Mouse (Mus musculus) liver, embryonic 15.5 days (tissue): Measurements from ENCODE around the gene Dagla. TPM values are rescaled to one million over a fixed set of nuclear protein-coding genes. Genes with fewer than 3 reads are reported as not detected.

Source experiments
- ATAC-seq: fragments of 200-750 bp; cut with Nextera tagmentation; 2 replicates; pipeline ENCODE4 v1.8.0; 2017; ENCODE audit warnings: moderate number of reproducible peaks, mild to moderate bottlenecking, moderate library complexity; ENCODE audit not compliant: insufficient read depth
- H3K27ac ChIP-seq: fragments of 300-500 bp; sonication (generic); replicated peaks from 2 replicates; pipeline ENCODE4 v1.5.1; 2015; ENCODE audit warnings: mild to moderate bottlenecking, inconsistent platforms
- H3K27me3 ChIP-seq: fragments of 300-500 bp; sonication (generic); 2 replicates; pipeline ENCODE4 v1.6.1; 2015; ENCODE audit warnings: mild to moderate bottlenecking, inconsistent platforms
- H3K36me3 ChIP-seq: fragments of 300-500 bp; sonication (generic); replicated peaks from 2 replicates; pipeline ENCODE4 v1.6.1; 2015; ENCODE audit warnings: moderate library complexity, mild to moderate bottlenecking, inconsistent platforms
- H3K4me1 ChIP-seq: fragments of 300-500 bp; sonication (generic); replicated peaks from 2 replicates; pipeline ENCODE4 v1.6.1; 2015; ENCODE audit warnings: inconsistent platforms
- H3K4me2 ChIP-seq: fragments of 300-500 bp; sonication (generic); 2 replicates; pipeline ENCODE4 v1.6.1; 2015; ENCODE audit warnings: moderate library complexity, mild to moderate bottlenecking, inconsistent platforms
- H3K4me3 ChIP-seq: fragments of 300-500 bp; sonication (generic); replicated peaks from 2 replicates; pipeline ENCODE4 v1.5.1; 2015; ENCODE audit warnings: mild to moderate bottlenecking, inconsistent platforms
- H3K9ac ChIP-seq: fragments of 300-500 bp; sonication (generic); 2 replicates; pipeline ENCODE4 v1.6.1; 2015; ENCODE audit warnings: moderate library complexity, mild to moderate bottlenecking, inconsistent platforms
- H3K9me3 ChIP-seq: fragments of 300-500 bp; sonication (generic); replicated peaks from 2 replicates; pipeline ENCODE4 v1.6.1; 2016; ENCODE audit warnings: inconsistent platforms
- whole genome bisulfite sequencing: fragments of 180-500 bp; shearing (Covaris S2); methylation state at CpG from one replicate; pipeline ENCODE4 v1.1.7; 2015; ENCODE audit warnings: mixed read lengths; ENCODE audit not compliant: insufficient replicate concordance; 5-methylcytosine and 5-hydroxymethylcytosine counted together
- polyA plus RNA-seq: library from polyadenylated mRNA; unstranded; fragments of >200 nt; fragmentation: Nextera tagmentation; extraction: Ambion mirVana; gene quantifications from 2 replicates; pipeline ENCODE4 v1.2.1, GENCODE M21; 2015

Gene Dagla
- polyA plus RNA-seq, 1 experiment from 2014 or later = 0.22 TPM

DNA sequence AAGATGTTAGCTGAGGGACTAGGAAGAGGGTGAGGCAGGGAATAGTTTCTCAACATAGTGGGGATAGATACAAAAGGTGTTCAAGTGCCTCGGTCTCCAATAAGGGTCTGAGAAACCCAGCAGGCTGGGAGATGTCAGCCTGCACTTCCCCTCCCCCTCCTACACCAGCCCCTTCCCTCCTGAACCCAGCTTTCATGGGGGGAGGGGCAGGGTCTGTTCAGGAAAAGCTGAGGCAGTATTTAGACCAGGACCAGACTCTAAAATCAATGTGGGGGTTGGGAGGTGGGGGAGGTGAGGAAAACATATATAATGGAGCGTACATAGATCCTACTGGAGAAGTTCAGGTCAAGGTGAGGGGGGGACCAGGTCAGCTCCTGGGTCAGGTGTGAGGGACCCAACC, 65.3 kb downstream of the Dagla start:
- Histone ChIP-seq H3K4me3 (peak overlapping the region; percentile 55), H3K27me3 (peaks cover 23% of the 10 kb centered on the region), H3K4me1 (peaks cover 47% of the 10 kb centered on the region), H3K9me3 (no peaks in the 10 kb centered on the region), H3K9ac (no peak overlapping the region), H3K4me2 (peak overlapping the region; percentile 81), H3K36me3 (no peaks in the 10 kb centered on the region), H3K27ac (no peak overlapping the region)
- WGBS = 25% methylated on average over 2 of the region's 2 CpGs
- no peak for ATAC-seq

DNA sequence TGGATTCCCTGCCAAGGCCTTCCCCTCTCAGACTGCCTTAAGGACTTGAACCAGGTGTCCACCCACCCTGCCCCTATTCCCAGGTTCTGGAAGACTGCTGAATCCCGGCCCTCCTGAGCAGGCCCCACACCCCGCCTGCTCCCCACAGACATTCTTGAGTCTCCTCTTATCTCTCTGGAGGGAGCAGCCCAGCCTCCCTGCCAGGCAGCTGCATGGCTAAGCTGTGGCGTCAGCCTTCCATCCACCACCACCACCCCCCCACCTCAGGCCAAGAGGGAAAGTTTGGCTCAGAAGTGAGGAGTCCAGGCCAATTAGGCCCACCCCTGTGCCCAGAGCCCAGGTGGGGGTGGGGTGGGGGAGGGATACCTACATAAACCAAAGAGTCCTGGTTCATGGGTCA, 66.2 kb downstream of the Dagla start:
- H3K27me3 ChIP-seq = peaks cover 23% of the 10 kb centered on the region
- no peak overlapping the region for H3K27ac ChIP-seq
- H3K36me3 ChIP-seq = no peaks in the 10 kb centered on the region
- peaks cover 47% of the 10 kb centered on the region for H3K4me1 ChIP-seq
- no peak overlapping the region; the same call in 1 of the 2 replicates for H3K4me3 ChIP-seq
- ATAC-seq = no peak
- WGBS = 11% methylated on average over 3 of the region's 3 CpGs
- peak overlapping the region; percentile 81 for H3K4me2 ChIP-seq
- H3K9ac ChIP-seq = no peak overlapping the region
- H3K9me3 ChIP-seq = no peaks in the 10 kb centered on the region

DNA sequence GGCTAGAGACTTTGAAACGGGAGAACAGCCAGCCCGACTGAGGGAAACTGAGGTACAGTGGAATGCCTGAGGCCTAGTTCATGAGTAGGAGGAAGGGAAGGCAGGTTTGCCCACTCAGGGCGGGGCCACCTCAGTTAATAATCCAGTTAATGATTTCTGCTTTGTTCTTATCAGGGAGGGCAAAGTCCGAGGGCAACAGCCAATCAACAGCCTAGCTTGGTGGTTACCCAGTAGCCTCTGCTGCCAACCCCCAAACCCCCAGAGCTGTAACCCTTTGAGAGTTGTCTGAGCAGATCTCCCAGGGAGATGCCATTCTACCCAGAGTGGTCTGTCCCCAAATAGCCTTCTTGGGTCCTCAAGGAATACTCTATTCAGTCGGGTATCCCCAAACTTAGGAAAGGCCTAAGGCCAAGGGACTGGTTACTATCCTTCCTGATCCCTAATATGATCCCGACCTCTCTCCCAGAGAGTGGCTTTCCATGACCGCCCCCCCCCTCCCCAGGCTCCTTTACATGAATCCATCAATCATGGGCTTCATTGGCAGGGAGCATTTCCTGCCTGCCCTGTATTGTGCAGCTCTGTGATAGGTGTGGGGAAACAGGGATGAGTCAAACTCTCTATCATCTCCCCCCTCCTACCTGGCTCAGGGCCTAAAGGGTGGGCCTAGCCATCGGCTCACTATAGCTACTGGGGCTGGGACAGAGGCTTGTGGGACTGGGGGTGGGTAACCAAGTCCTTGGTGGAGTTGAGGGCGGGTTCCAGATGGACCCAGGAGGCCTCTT, 68.7 kb downstream of the Dagla start:
- H3K36me3 ChIP-seq = no peaks in the 10 kb centered on the region
- peak; percentile 70 for ATAC-seq
- H3K27me3 ChIP-seq = peaks cover 21% of the 10 kb centered on the region
- peaks cover 47% of the 10 kb centered on the region for H3K4me1 ChIP-seq
- no peak overlapping the region for H3K4me3 ChIP-seq
- H3K27ac ChIP-seq = peak overlapping the region; percentile 59
- H3K9ac ChIP-seq = no peak overlapping the region
- H3K9me3 ChIP-seq = no peaks in the 10 kb centered on the region
- 36% methylated on average over 9 of the region's 9 CpGs for WGBS
- H3K4me2 ChIP-seq = peak overlapping the region; percentile 23; the same call in 1 of the 2 replicates

GRCm38 (mm10) chr19:10232327-10233017, 72.2 kb downstream of the Dagla start:
- Histone ChIP-seq H3K36me3 (no peaks in the 10 kb centered on the region), H3K9ac (no peak overlapping the region), H3K27me3 (peaks cover 2% of the 10 kb centered on the region; the same call in 1 of the 2 replicates), H3K4me2 (no peak overlapping the region), H3K27ac (no peak overlapping the region), H3K4me3 (no peak overlapping the region), H3K4me1 (peaks cover 16% of the 10 kb centered on the region), H3K9me3 (no peaks in the 10 kb centered on the region)
- no peak for ATAC-seq
- 41% methylated on average over 9 of the region's 9 CpGs for WGBS

GRCm38 (mm10) chr19:10231871-10232270, 72.8 kb downstream of the Dagla start:
- H3K9me3 ChIP-seq = no peaks in the 10 kb centered on the region
- H3K4me3 ChIP-seq = no peak overlapping the region
- peaks cover 13% of the 10 kb centered on the region for H3K4me1 ChIP-seq
- WGBS = 28% methylated on average over 5 of the region's 5 CpGs
- no peak overlapping the region for H3K4me2 ChIP-seq
- H3K27me3 ChIP-seq = peaks cover 2% of the 10 kb centered on the region; the same call in 1 of the 2 replicates
- no peak overlapping the region for H3K9ac ChIP-seq
- no peaks in the 10 kb centered on the region for H3K36me3 ChIP-seq
- H3K27ac ChIP-seq = no peak overlapping the region
- no peak for ATAC-seq

GRCm38 (mm10) chr19:10231016-10231415, 73.7 kb downstream of the Dagla start:
- H3K9me3 ChIP-seq = no peaks in the 10 kb centered on the region
- no peak overlapping the region for H3K27ac ChIP-seq
- no peak overlapping the region for H3K4me2 ChIP-seq
- no peaks in the 10 kb centered on the region for H3K36me3 ChIP-seq
- H3K27me3 ChIP-seq = peaks cover 2% of the 10 kb centered on the region; the same call in 1 of the 2 replicates
- peaks cover 17% of the 10 kb centered on the region for H3K4me1 ChIP-seq
- 44% methylated on average over 7 of the region's 7 CpGs for WGBS
- H3K4me3 ChIP-seq = no peak overlapping the region
- no peak overlapping the region for H3K9ac ChIP-seq
- no peak for ATAC-seq

DNA sequence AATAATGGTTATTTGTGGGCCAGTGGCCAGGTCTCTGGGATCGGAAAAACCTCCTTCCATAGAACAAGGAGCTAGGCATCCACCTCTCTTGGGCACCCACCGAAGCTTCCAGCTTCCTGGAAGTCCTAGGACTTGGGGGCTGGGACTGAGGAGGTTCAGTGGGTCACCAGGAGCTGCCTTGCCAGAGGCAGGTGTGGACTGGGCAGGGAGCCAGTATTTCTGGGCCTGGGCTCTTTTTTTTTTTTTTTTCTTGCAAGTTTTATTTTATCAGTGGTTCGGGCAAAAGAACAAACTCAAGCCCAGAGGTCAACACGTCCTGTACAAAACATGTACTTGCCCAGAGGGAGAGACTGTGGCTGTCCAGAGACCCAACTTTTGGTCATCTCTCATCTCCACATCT, 78.9 kb downstream of the Dagla start:
- H3K4me1 ChIP-seq = peaks cover 22% of the 10 kb centered on the region
- WGBS = 59% methylated on average over 4 of the region's 4 CpGs

DNA sequence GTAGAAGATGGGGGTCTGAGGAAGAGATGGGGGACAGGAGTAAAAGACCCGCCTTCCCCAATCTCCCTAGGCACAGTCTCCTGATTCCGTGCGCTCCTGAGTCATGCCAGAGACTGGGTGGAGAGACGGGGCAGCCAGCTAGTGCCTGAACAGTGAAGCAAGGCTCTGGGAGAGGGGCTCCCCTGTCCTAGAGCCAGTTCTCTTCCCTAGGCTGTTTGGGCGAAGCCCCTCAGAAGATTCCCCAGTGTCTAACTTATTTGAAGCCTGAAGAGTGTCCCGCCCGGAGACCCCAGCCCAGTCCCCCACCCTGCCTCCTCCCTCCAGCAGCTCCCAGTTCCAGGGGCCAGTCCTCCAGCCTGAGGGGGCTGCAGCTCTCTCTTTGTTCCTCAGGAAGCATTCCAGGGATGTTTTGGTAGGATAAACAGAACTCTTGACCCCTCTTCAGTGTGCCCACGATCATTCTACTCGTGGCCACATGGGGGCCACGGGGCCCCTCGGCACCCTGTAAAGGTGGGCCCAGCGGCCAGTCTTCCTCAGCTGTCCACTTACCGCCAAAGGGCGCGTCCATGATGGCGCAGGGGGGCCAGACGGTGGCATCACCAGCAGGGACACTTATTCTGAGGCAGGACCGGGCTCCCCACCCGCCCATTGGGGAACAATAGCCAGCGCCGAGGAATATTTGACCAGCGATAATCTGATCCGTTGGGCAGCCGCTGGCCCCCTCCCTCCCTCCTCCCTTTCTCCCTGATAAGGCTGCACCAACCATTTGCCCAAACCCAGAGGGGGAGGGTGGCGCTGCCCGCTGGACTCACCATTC, 79.8 kb downstream of the Dagla start:
- H3K27me3 ChIP-seq = 0 out of 2 replicates have a peak, but pooled peaks cover 2% of the 10 kb centered on the region
- H3K27ac ChIP-seq = no peak overlapping the region

More for the DNA sequence above, 78.9 kb downstream of the Dagla start:
- Histone ChIP-seq H3K36me3 (no peaks in the 10 kb centered on the region), H3K9me3 (no peaks in the 10 kb centered on the region), H3K27ac (no peak overlapping the region; the same call in 1 of the 2 replicates), H3K9ac (no peak overlapping the region), H3K4me3 (no peak overlapping the region), H3K27me3 (0 out of 2 replicates have a peak, but pooled peaks cover 2% of the 10 kb centered on the region), H3K4me2 (no peak overlapping the region)
- no peak for ATAC-seq

DNA sequence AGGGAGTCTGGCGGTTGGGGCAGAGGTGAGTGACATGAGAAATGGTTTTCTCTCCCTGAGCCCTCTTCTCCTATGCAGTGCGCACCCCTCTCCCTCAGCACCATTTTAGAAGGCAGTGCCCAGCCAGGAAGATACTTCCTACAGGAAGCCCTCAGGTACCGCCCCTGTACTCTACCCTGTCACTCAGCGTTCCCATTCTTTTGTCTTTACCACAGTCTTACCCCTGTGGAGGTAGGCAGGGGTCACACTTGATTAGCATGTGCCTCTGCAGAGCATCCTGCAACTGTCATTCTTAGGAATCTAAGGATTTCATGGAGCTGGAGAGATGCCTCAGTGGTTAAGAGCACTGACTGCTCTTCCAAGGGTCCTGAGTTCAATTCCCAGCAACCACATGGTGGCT, 81.1 kb downstream of the Dagla start:
- Histone ChIP-seq H3K4me3 (no peak overlapping the region), H3K27ac (no peak overlapping the region), H3K27me3 (0 out of 2 replicates have a peak, but pooled peaks cover 2% of the 10 kb centered on the region), H3K9ac (no peak overlapping the region), H3K9me3 (no peaks in the 10 kb centered on the region), H3K4me1 (peaks cover 22% of the 10 kb centered on the region), H3K36me3 (no peaks in the 10 kb centered on the region), H3K4me2 (no peak overlapping the region)
- ATAC-seq = no peak
- 41% methylated on average over 4 of the region's 4 CpGs for WGBS

More for the DNA sequence above, 79.8 kb downstream of the Dagla start:
- Histone ChIP-seq H3K4me2 (no peak overlapping the region), H3K9ac (no peak overlapping the region), H3K4me1 (peaks cover 22% of the 10 kb centered on the region), H3K9me3 (no peaks in the 10 kb centered on the region), H3K4me3 (no peak overlapping the region), H3K36me3 (no peaks in the 10 kb centered on the region)
- WGBS = 45% methylated on average over 26 of the region's 26 CpGs
- ATAC-seq = no peak

DNA sequence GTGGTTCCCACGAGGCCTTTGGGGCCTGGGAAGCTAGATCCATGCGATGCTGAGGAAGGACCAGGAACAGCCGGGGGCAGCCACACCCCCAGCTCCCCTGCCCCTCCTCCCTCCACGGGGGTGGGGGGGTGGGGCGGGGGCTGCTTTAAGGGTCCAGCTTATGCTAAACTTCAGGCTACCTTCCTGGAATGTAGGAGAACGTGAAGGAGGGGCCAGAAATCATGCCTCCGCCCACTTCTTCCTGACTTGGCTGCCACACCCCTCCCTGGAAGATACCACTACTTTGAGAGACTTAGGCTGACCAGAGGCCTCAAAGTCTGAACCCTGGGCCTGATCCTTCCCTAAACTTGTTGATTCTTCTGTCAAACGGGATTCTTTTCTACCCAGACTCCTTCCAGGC, 82.0 kb downstream of the Dagla start:
- Histone ChIP-seq H3K9me3 (no peaks in the 10 kb centered on the region), H3K27me3 (no peaks in the 10 kb centered on the region), H3K4me1 (peaks cover 22% of the 10 kb centered on the region), H3K4me3 (no peak overlapping the region), H3K9ac (no peak overlapping the region), H3K4me2 (no peak overlapping the region), H3K27ac (no peak overlapping the region), H3K36me3 (no peaks in the 10 kb centered on the region)
- 28% methylated on average over 8 of the region's 8 CpGs for WGBS
- ATAC-seq = no peak

GRCm38 (mm10) chr19:10221585-10221984, 83.1 kb downstream of the Dagla start:
- peaks cover 22% of the 10 kb centered on the region for H3K4me1 ChIP-seq
- no peaks in the 10 kb centered on the region for H3K36me3 ChIP-seq
- H3K9ac ChIP-seq = no peak overlapping the region
- H3K27me3 ChIP-seq = no peaks in the 10 kb centered on the region
- H3K27ac ChIP-seq = no peak overlapping the region
- H3K9me3 ChIP-seq = no peaks in the 10 kb centered on the region
- no peak for ATAC-seq
- WGBS = 45% methylated on average over 4 of the region's 4 CpGs
- H3K4me2 ChIP-seq = no peak overlapping the region
- H3K4me3 ChIP-seq = no peak overlapping the region
